Comparison of ENCODE assay signal across 9 mouse cellular contexts in genomic region chr17:7284297-7284910, GRCm38 (mm10). TPM values are rescaled to one million over a fixed set of nuclear protein-coding genes. Genes with fewer than 3 reads are reported as not detected.
DNase-seq lines count a peak whose midpoint lies in the region; ATAC-seq lines count a peak whose summit lies in the region.
"Had no signal": no experiment of that assay in that cellular context is flagged by ENCODE, and none has a peak within 500 bp of the region (broad histone marks: within the 10 kb centered on the region; RNA-seq: fewer than 3 reads in every experiment).

No protein-coding gene starts in this region.

- peaks cover 14% of the 10 kb centered on the region for H3K4me1 ChIP-seq in forebrain, embryonic 13.5 days
- no peaks in the 10 kb centered on the region; the same call in 1 of the 2 replicates for H3K4me1 ChIP-seq in forebrain, embryonic 10.5 days
- peaks cover 70% of the 10 kb centered on the region for H3K4me1 ChIP-seq in heart, embryonic 10.5 days

- DNase-seq in forebrain, embryonic 10.5 days (ENCODE audit: extremely low spot score, low spot score): no peak
- DNase-seq in 3T3-L1 (ENCODE audit: low read depth, low spot score): peak; percentile 72
- peak; percentile 88 for DNase-seq in heart, embryonic 10.5 days (ENCODE audit: low spot score)
- peak; percentile 83 for DNase-seq in kidney, postnatal 10 days
- DNase-seq in testis, postnatal 10 days (ENCODE audit: low spot score): peak; percentile 82

- no peak overlapping the region for H3K9ac ChIP-seq in forebrain, embryonic 13.5 days

- H3K9me3 ChIP-seq in forebrain, embryonic 13.5 days (replicated peaks): no peaks in the 10 kb centered on the region
- no peaks in the 10 kb centered on the region for H3K9me3 ChIP-seq in forebrain, embryonic 10.5 days
- no peaks in the 10 kb centered on the region for H3K9me3 ChIP-seq in heart, embryonic 10.5 days

- no peak for ATAC-seq in forebrain, embryonic 13.5 days
- no peak for ATAC-seq in granulocyte monocyte progenitor cell, adult 5-6 weeks (replicated peaks; ENCODE audit: poor library complexity, severe bottlenecking)
- ATAC-seq in megakaryocyte-erythroid progenitor cell, adult 5-6 weeks (replicated peaks; ENCODE audit: low FRiP score, low TSS enrichment, poor library complexity, severe bottlenecking): no peak

- no peak overlapping the region for H3K4me3 ChIP-seq in forebrain, embryonic 13.5 days
- no peak overlapping the region for H3K4me3 ChIP-seq in forebrain, embryonic 10.5 days
- H3K4me3 ChIP-seq in heart, embryonic 10.5 days: no peak overlapping the region

- 74% methylated on average over 8 of the region's 8 CpGs for WGBS in forebrain, embryonic 13.5 days
- WGBS in forebrain, embryonic 10.5 days: 90% methylated on average over 8 of the region's 8 CpGs
- 24% methylated on average over 8 of the region's 8 CpGs for WGBS in heart, embryonic 10.5 days

- no peaks in the 10 kb centered on the region for H3K27me3 ChIP-seq in forebrain, embryonic 13.5 days
- H3K27me3 ChIP-seq in forebrain, embryonic 10.5 days (ENCODE audit: poor library complexity, severe bottlenecking): no peaks in the 10 kb centered on the region
- no peaks in the 10 kb centered on the region for H3K27me3 ChIP-seq in heart, embryonic 10.5 days (ENCODE audit: insufficient read depth, poor library complexity, severe bottlenecking)

- peak overlapping the region; percentile 19; the same call in 1 of the 2 replicates for H3K27ac ChIP-seq in forebrain, embryonic 13.5 days
- no peak overlapping the region for H3K27ac ChIP-seq in forebrain, embryonic 10.5 days
- H3K27ac ChIP-seq in heart, embryonic 10.5 days: peak overlapping the region; percentile 90

- peaks cover 37% of the 10 kb centered on the region for H3K36me3 ChIP-seq in forebrain, embryonic 13.5 days (ENCODE audit: poor library complexity, severe bottlenecking)
- H3K36me3 ChIP-seq in forebrain, embryonic 10.5 days (replicated peaks): peaks cover 60% of the 10 kb centered on the region
- peaks cover 61% of the 10 kb centered on the region for H3K36me3 ChIP-seq in heart, embryonic 10.5 days

- H3K4me2 ChIP-seq in forebrain, embryonic 13.5 days: no peak overlapping the region

RNA-seq across cellular contexts. Expression of gene Tcp10a, which starts 40.0 kb away (rescaled TPM):
- polyA plus RNA-seq in forebrain, embryonic 13.5 days (2015; fragmentation: Nextera tagmentation; extraction: Ambion mirVana): not detected in 2 replicates
- not detected in 2 replicates for polyA plus RNA-seq in forebrain, embryonic 10.5 days (2016; fragmentation: Nextera tagmentation; extraction: Ambion mirVana)
- 0.06 and 0.12 TPM in 2 replicates for polyA plus RNA-seq in heart, embryonic 10.5 days (2016; fragmentation: Nextera tagmentation; extraction: Ambion mirVana)
- total RNA-seq in granulocyte monocyte progenitor cell, adult 5-6 weeks (2014; fragmentation: Nextera tagmentation): not detected in 2 replicates
- total RNA-seq in granulocyte monocyte progenitor cell, adult 5-6 weeks (2017): not detected in 2 replicates
- not detected in 2 replicates for total RNA-seq in megakaryocyte-erythroid progenitor cell, adult 5-6 weeks (2014; fragmentation: Nextera tagmentation)
- total RNA-seq in megakaryocyte-erythroid progenitor cell, adult 5-6 weeks (2017): not detected in 2 replicates
- polyA plus RNA-seq: limb, embryonic 11.5 days had no signal
